Mouse (Mus musculus): ENCODE measurements around the gene 4930404H24Rik. TPM values are rescaled to one million over a fixed set of nuclear protein-coding genes. Genes with fewer than 3 reads are reported as not detected.

Gene 4930404H24Rik
- polyA plus RNA-seq, 1 experiment from 2014 or later, result not detected

GRCm38 (mm10) chr2:153514497-153515380 is 22.1 kb downstream of the 4930404H24Rik start:
- DNase-seq (ENCODE audit: low spot score), result no peak
- no peak for TF ChIP-seq CTCF (IDR thresholded peaks at IDR 0.05; ENCODE audit: low read depth)
- no peak for TF ChIP-seq EP300 (optimal IDR thresholded peaks at IDR 0.05)
- no peaks in the 10 kb centered on the region for H3K27me3 ChIP-seq (ENCODE audit: control insufficient read depth, insufficient read depth, low read length)
- 80% methylated on average over 14 of the region's 14 CpGs for WGBS
- no peaks in the 10 kb centered on the region for H3K36me3 ChIP-seq (ENCODE audit: control insufficient read depth, insufficient read depth, low read length)
- no peak overlapping the region for H3K4me2 ChIP-seq (replicated peaks; ENCODE audit: low read depth)
- H3K4me1 ChIP-seq (replicated peaks; ENCODE audit: control insufficient read depth, insufficient read depth), result no peaks in the 10 kb centered on the region
- no peak overlapping the region for H3K27ac ChIP-seq (replicated peaks)
- no peaks in the 10 kb centered on the region for H3K9me3 ChIP-seq (ENCODE audit: control insufficient read depth, low read length)
- H3K9ac ChIP-seq (ENCODE audit: low read length), result no peak overlapping the region
- no peak overlapping the region for H3K4me3 ChIP-seq (ENCODE audit: low read depth, low read length)
- no peak for ATAC-seq (ENCODE audit: low FRiP score, low TSS enrichment)

GRCm38 (mm10) chr2:153515582-153515981 is 23.0 kb downstream of the 4930404H24Rik start:
- ATAC-seq (ENCODE audit: low FRiP score, low TSS enrichment), result no peak
- WGBS, result 86% methylated on average over 6 of the region's 6 CpGs

GRCm38 (mm10) chr2:153516961-153517360 is 24.4 kb downstream of the 4930404H24Rik start:
- peak; percentile 81 for ATAC-seq (ENCODE audit: low FRiP score, low TSS enrichment)

More at GRCm38 (mm10) chr2:153515582-153515981, 23.0 kb downstream of the 4930404H24Rik start:
- no peak overlapping the region for H3K4me3 ChIP-seq (ENCODE audit: low read depth, low read length)
- H3K9ac ChIP-seq (ENCODE audit: low read length), result no peak overlapping the region
- H3K27ac ChIP-seq (replicated peaks), result no peak overlapping the region
- H3K36me3 ChIP-seq (ENCODE audit: control insufficient read depth, insufficient read depth, low read length), result no peaks in the 10 kb centered on the region
- no peaks in the 10 kb centered on the region for H3K4me1 ChIP-seq (replicated peaks; ENCODE audit: control insufficient read depth, insufficient read depth)
- TF ChIP-seq CTCF (IDR thresholded peaks at IDR 0.05; ENCODE audit: low read depth) (no peak), EP300 (optimal IDR thresholded peaks at IDR 0.05) (no peak)
- no peaks in the 10 kb centered on the region for H3K9me3 ChIP-seq (ENCODE audit: control insufficient read depth, low read length)
- no peaks in the 10 kb centered on the region for H3K27me3 ChIP-seq (ENCODE audit: control insufficient read depth, insufficient read depth, low read length)
- H3K4me2 ChIP-seq (replicated peaks; ENCODE audit: low read depth), result no peak overlapping the region
- DNase-seq (ENCODE audit: low spot score), result no peak

GRCm38 (mm10) chr2:153520057-153520456 is 27.5 kb downstream of the 4930404H24Rik start:
- no peak for TF ChIP-seq CTCF (IDR thresholded peaks at IDR 0.05; ENCODE audit: low read depth)
- TF ChIP-seq EP300 (optimal IDR thresholded peaks at IDR 0.05), result no peak
- no peak for DNase-seq (ENCODE audit: low spot score)
- no peaks in the 10 kb centered on the region for H3K9me3 ChIP-seq (ENCODE audit: control insufficient read depth, low read length)
- H3K36me3 ChIP-seq (ENCODE audit: control insufficient read depth, insufficient read depth, low read length), result no peaks in the 10 kb centered on the region
- WGBS, result 79% methylated on average over 9 of the region's 9 CpGs
- H3K27me3 ChIP-seq (ENCODE audit: control insufficient read depth, insufficient read depth, low read length), result no peaks in the 10 kb centered on the region
- no peak overlapping the region for H3K27ac ChIP-seq (replicated peaks)
- ATAC-seq (ENCODE audit: low FRiP score, low TSS enrichment), result no peak
- no peaks in the 10 kb centered on the region for H3K4me1 ChIP-seq (replicated peaks; ENCODE audit: control insufficient read depth, insufficient read depth)
- H3K9ac ChIP-seq (ENCODE audit: low read length), result no peak overlapping the region
- H3K4me3 ChIP-seq (ENCODE audit: low read depth, low read length), result no peak overlapping the region
- no peak overlapping the region for H3K4me2 ChIP-seq (replicated peaks; ENCODE audit: low read depth)

More at GRCm38 (mm10) chr2:153516961-153517360, 24.4 kb downstream of the 4930404H24Rik start:
- Histone ChIP-seq H3K27me3 (ENCODE audit: control insufficient read depth, insufficient read depth, low read length) (no peaks in the 10 kb centered on the region), H3K27ac (replicated peaks) (no peak overlapping the region), H3K4me3 (ENCODE audit: low read depth, low read length) (no peak overlapping the region), H3K4me1 (replicated peaks; ENCODE audit: control insufficient read depth, insufficient read depth) (no peaks in the 10 kb centered on the region), H3K4me2 (replicated peaks; ENCODE audit: low read depth) (no peak overlapping the region), H3K9me3 (ENCODE audit: control insufficient read depth, low read length) (no peaks in the 10 kb centered on the region), H3K9ac (ENCODE audit: low read length) (no peak overlapping the region), H3K36me3 (ENCODE audit: control insufficient read depth, insufficient read depth, low read length) (no peaks in the 10 kb centered on the region)
- WGBS, result 33% methylated on average over 4 of the region's 4 CpGs
- peak; percentile 77 for DNase-seq (ENCODE audit: low spot score)
- TF ChIP-seq CTCF (IDR thresholded peaks at IDR 0.05; ENCODE audit: low read depth), result peak; percentile 67
- no peak for TF ChIP-seq EP300 (optimal IDR thresholded peaks at IDR 0.05)

- no peaks in the 10 kb centered on the region for H3K9me3 ChIP-seq (ENCODE audit: control insufficient read depth, low read length)
- H3K4me1 ChIP-seq (replicated peaks; ENCODE audit: control insufficient read depth, insufficient read depth), result no peaks in the 10 kb centered on the region
- no peaks in the 10 kb centered on the region for H3K27me3 ChIP-seq (ENCODE audit: control insufficient read depth, insufficient read depth, low read length)
- no peak overlapping the region for H3K4me3 ChIP-seq (ENCODE audit: low read depth, low read length)
- DNase-seq (ENCODE audit: low spot score) (no peak), ATAC-seq (ENCODE audit: low FRiP score, low TSS enrichment) (no peak)
- no peak for TF ChIP-seq EP300 (optimal IDR thresholded peaks at IDR 0.05)
- no peak for TF ChIP-seq CTCF (IDR thresholded peaks at IDR 0.05; ENCODE audit: low read depth)
- 47% methylated on average over 4 of the region's 4 CpGs for WGBS
- no peak overlapping the region for H3K9ac ChIP-seq (ENCODE audit: low read length)
- no peak overlapping the region for H3K4me2 ChIP-seq (replicated peaks; ENCODE audit: low read depth)
- H3K36me3 ChIP-seq (ENCODE audit: control insufficient read depth, insufficient read depth, low read length), result no peaks in the 10 kb centered on the region
- H3K27ac ChIP-seq (replicated peaks), result no peak overlapping the region
Observed at GRCm38 (mm10) chr2:153522270-153522669, 29.7 kb downstream of the 4930404H24Rik start.

GRCm38 (mm10) chr2:153523143-153523542 is 30.6 kb downstream of the 4930404H24Rik start:
- no peaks in the 10 kb centered on the region for H3K27me3 ChIP-seq (ENCODE audit: control insufficient read depth, insufficient read depth, low read length)
- H3K9me3 ChIP-seq (ENCODE audit: control insufficient read depth, low read length), result no peaks in the 10 kb centered on the region
- no peak overlapping the region for H3K9ac ChIP-seq (ENCODE audit: low read length)
- ATAC-seq (ENCODE audit: low FRiP score, low TSS enrichment), result no peak
- no peaks in the 10 kb centered on the region for H3K4me1 ChIP-seq (replicated peaks; ENCODE audit: control insufficient read depth, insufficient read depth)
- WGBS, result 62% methylated on average over 9 of the region's 9 CpGs
- no peak overlapping the region for H3K4me2 ChIP-seq (replicated peaks; ENCODE audit: low read depth)
- H3K27ac ChIP-seq (replicated peaks), result no peak overlapping the region
- TF ChIP-seq CTCF (IDR thresholded peaks at IDR 0.05; ENCODE audit: low read depth) (no peak), EP300 (optimal IDR thresholded peaks at IDR 0.05) (no peak)
- H3K4me3 ChIP-seq (ENCODE audit: low read depth, low read length), result no peak overlapping the region
- no peak for DNase-seq (ENCODE audit: low spot score)
- H3K36me3 ChIP-seq (ENCODE audit: control insufficient read depth, insufficient read depth, low read length), result no peaks in the 10 kb centered on the region
